Mouse (Mus musculus) midbrain, postnatal 0 days (tissue): Measurements from ENCODE around the gene Paqr7. TPM values are rescaled to one million over a fixed set of nuclear protein-coding genes. Genes with fewer than 3 reads are reported as not detected.

Experiments
- ATAC-seq: fragments of 200-750 bp; cut with Nextera tagmentation; 2 replicates; pipeline ENCODE4 v1.8.0; 2017; ENCODE audit warnings: moderate number of reproducible peaks, mild to moderate bottlenecking, moderate TSS enrichment, moderate library complexity; ENCODE audit not compliant: low FRiP score
- DNase-seq: peaks from one replicate; pipeline ENCODE4 v3.0.0-alpha.2; 2015; ENCODE audit warnings: low spot score
- H3K27ac ChIP-seq: fragments of 300-500 bp; sonication (generic); 2 replicates; pipeline ENCODE4 v1.5.1; 2014; ENCODE audit warnings: low read depth, mild to moderate bottlenecking, low read length, mixed read lengths
- H3K27me3 ChIP-seq: fragments of 300-500 bp; sonication (generic); 2 replicates; pipeline ENCODE4 v1.6.1; 2014; ENCODE audit warnings: low read length, control low read depth, mixed read lengths; ENCODE audit not compliant: insufficient read depth
- H3K36me3 ChIP-seq: fragments of 300-500 bp; sonication (generic); 2 replicates; pipeline ENCODE4 v1.6.1; 2014; ENCODE audit warnings: low read length, control low read depth, mixed read lengths; ENCODE audit not compliant: insufficient read depth
- H3K4me1 ChIP-seq: fragments of 300-500 bp; sonication (generic); 2 replicates; pipeline ENCODE4 v1.6.1; 2014; ENCODE audit warnings: mild to moderate bottlenecking, control low read depth, antibody characterized with exemption, low read length, mixed read lengths; ENCODE audit not compliant: insufficient read depth
- H3K4me2 ChIP-seq: fragments of 300-500 bp; sonication (generic); 2 replicates; pipeline ENCODE4 v1.6.1; 2014; ENCODE audit warnings: low read depth, mild to moderate bottlenecking, low read length, mixed read lengths; ENCODE audit not compliant: poor library complexity, severe bottlenecking
- H3K4me3 ChIP-seq: fragments of 300-500 bp; sonication (generic); 2 replicates; pipeline ENCODE4 v1.5.1; 2014; ENCODE audit warnings: low read depth, mild to moderate bottlenecking, low read length, moderate library complexity
- H3K9ac ChIP-seq: fragments of 300-500 bp; sonication (generic); replicated peaks from 2 replicates; pipeline ENCODE4 v1.6.1; 2014; ENCODE audit warnings: mild to moderate bottlenecking, low read length, moderate library complexity, mixed read lengths; ENCODE audit not compliant: poor library complexity, severe bottlenecking
- H3K9me3 ChIP-seq: fragments of 300-500 bp; sonication (generic); 2 replicates; pipeline ENCODE4 v1.6.1; 2016; ENCODE audit warnings: low read length, control low read depth
- CTCF ChIP-seq: IDR thresholded peaks from 2 replicates; pipeline ENCODE4 v1.5.1; 2016; ENCODE audit warnings: antibody characterized with exemption, mild to moderate bottlenecking
- WGBS: fragments of 180-500 bp; shearing (Covaris S2); extraction: QIAGEN DNeasy Blood & Tissue Kit; methylation state at CpG from one replicate; pipeline ENCODE4 v1.1.7; 2014; 5-methylcytosine and 5-hydroxymethylcytosine counted together
- polyA plus RNA-seq: library from polyadenylated mRNA; unstranded; fragments of >200 nt; fragmentation: Nextera tagmentation; extraction: Ambion mirVana; gene quantifications from 2 replicates; pipeline ENCODE4 v1.2.1, GENCODE M21; 2015
- total RNA-seq: library from RNA; depleted of rRNA; stranded (reverse); fragments of >200 nt; gene quantifications from 2 replicates; pipeline ENCODE4 v1.2.3, GENCODE M21; 2014

The Paqr7 gene
- total and polyA plus RNA-seq, 2 experiments from 2014 or later: 38.9 to 97.8 TPM

DNA sequence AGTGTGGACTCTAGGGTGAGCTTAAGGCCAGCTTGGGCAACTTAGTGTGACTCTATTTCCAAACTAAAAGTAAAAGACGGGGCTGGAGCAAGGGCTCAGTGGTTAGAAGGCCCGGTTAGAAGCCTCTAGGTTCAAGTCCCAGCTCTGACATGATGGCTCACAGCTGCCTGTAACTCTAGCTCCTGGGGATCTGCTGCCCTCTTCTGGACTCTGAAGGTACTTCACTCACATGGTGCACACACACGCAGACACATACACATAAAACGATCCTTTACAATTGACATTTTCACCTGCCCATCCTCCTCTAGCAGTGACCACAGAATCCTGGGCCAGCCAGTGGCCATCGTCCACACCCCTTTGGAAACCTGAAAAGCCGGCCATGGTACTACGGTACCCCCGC is 53.4 kb downstream of the Paqr7 start:
- Histone ChIP-seq H3K4me1 (peaks cover 7% of the 10 kb centered on the region), H3K9me3 (no peaks in the 10 kb centered on the region), H3K27me3 (no peaks in the 10 kb centered on the region), H3K4me3 (no peak overlapping the region), H3K36me3 (peaks cover 20% of the 10 kb centered on the region), H3K27ac (no peak overlapping the region), H3K9ac (no peak overlapping the region), H3K4me2 (no peak overlapping the region)
- peak; percentile 54 for TF ChIP-seq CTCF
- 99% methylated on average over 8 of the region's 8 CpGs for WGBS
- DNase-seq: no peak
- no peak for ATAC-seq

DNA sequence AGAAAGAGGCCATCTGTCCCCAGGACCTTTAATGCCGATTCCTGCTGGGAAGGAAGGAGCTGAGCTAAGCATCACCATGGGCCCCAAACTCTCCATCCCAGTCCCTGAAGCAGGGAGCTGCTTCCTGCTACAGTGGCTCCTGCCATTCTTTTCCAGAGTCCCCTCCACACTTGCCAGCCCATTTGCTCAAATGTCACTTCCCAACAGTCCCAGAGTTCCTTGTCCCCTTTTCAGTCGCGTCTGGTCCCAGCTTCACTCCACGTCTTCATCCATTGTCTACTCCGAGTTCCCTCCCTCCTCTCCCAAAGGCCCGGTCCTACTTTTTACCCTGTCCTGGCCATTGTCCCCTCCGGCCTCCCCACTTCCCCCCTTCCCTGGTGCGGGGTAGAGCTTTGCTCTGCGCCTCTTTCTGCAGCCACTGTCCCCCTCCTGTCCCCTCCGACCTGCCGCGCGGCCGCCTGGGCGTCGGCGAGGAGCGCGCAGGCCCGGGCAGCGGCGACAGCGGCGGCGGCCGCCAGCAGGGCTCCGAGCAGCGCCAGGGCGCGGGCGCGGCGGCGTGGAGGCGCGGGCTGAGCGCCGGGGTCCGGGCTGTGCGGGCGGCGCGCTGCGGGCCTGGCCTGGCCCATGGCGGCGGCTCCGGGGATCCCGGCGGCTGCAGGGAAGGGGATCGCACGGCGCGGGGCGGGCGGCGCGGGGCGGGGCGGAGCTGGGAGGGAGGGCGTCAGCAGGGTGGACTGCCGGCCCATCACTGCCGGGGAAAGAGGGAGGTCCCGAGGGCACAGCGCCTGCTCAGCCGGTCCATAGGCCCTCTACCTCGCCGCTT is 55.2 kb downstream of the Paqr7 start, which contains the start of gene Selenon:
Gene Selenon (minus strand): TSS at position 673 of the 823 bp plus-strand sequence.
- ATAC-seq (peak; percentile 64), DNase-seq (peak; percentile 52)
- H3K9ac ChIP-seq: peak within 1 kb of the TSS; percentile 96
- no peaks in the 10 kb centered on the region for H3K27me3 ChIP-seq
- H3K4me1 ChIP-seq: peaks cover 7% of the 10 kb centered on the region
- H3K4me3 ChIP-seq: peak within 1 kb of the TSS; percentile 81
- no peak for TF ChIP-seq CTCF
- H3K36me3 ChIP-seq: peaks cover 8% of the 10 kb centered on the region; the same call in 1 of the 2 replicates
- no peaks in the 10 kb centered on the region for H3K9me3 ChIP-seq
- H3K27ac ChIP-seq: peak within 1 kb of the TSS; percentile 81
- peak within 1 kb of the TSS; percentile 86 for H3K4me2 ChIP-seq
- under 1% methylated on average over 57 of the region's 67 CpGs for WGBS

- Histone ChIP-seq H3K27me3 (no peaks in the 10 kb centered on the region), H3K9ac (no peak overlapping the region), H3K4me3 (no peak overlapping the region), H3K4me1 (peaks cover 11% of the 10 kb centered on the region), H3K36me3 (peaks cover 8% of the 10 kb centered on the region; the same call in 1 of the 2 replicates), H3K27ac (no peak overlapping the region), H3K9me3 (no peaks in the 10 kb centered on the region), H3K4me2 (no peak overlapping the region)
- ATAC-seq (no peak), DNase-seq (no peak)
- WGBS: 85% methylated on average over 1 of the region's 1 CpGs
- peak; percentile 67 for TF ChIP-seq CTCF
These were observed 57.1 kb downstream of the Paqr7 start for GRCm38 (mm10) chr4:134553631-134554030.

- ATAC-seq: no peak
- H3K27me3 ChIP-seq: no peaks in the 10 kb centered on the region
- H3K4me3 ChIP-seq: no peak overlapping the region
- no peaks in the 10 kb centered on the region for H3K36me3 ChIP-seq
- no peaks in the 10 kb centered on the region for H3K9me3 ChIP-seq
- no peak overlapping the region for H3K9ac ChIP-seq
- H3K27ac ChIP-seq: no peak overlapping the region
- peaks cover 9% of the 10 kb centered on the region for H3K4me1 ChIP-seq
- peak; percentile 66 for DNase-seq
- no peak overlapping the region for H3K4me2 ChIP-seq
- TF ChIP-seq CTCF: peak; percentile 65
- WGBS: 68% methylated on average over 7 of the region's 8 CpGs
These were observed 59.6 kb downstream of the Paqr7 start for GRCm38 (mm10) chr4:134555956-134556580.

GRCm38 (mm10) chr4:134557626-134558249 is 61.2 kb downstream of the Paqr7 start:
- no peaks in the 10 kb centered on the region for H3K9me3 ChIP-seq
- H3K36me3 ChIP-seq: no peaks in the 10 kb centered on the region; the same call in 1 of the 2 replicates
- no peak overlapping the region for H3K4me3 ChIP-seq
- peak; percentile 27; the same call in 1 of the 2 replicates for TF ChIP-seq CTCF
- H3K9ac ChIP-seq: no peak overlapping the region
- ATAC-seq (no peak), DNase-seq (peak; percentile 63)
- H3K4me1 ChIP-seq: peaks cover 4% of the 10 kb centered on the region; the same call in 1 of the 2 replicates
- 2% methylated on average over 15 of the region's 16 CpGs for WGBS
- no peaks in the 10 kb centered on the region for H3K27me3 ChIP-seq
- H3K4me2 ChIP-seq: no peak overlapping the region
- peak overlapping the region; percentile 47 for H3K27ac ChIP-seq
